Mouse (Mus musculus) small intestine, adult 2 months (tissue): ENCODE results near the gene Tm9sf4.

Source experiments
- CTCF ChIP-seq: fragments of 200-500 bp; IDR thresholded peaks from 2 replicates; pipeline ENCODE4 v1.5.1; 2012; ENCODE audit warnings: low read depth, mild to moderate bottlenecking, control low read depth, inconsistent platforms, low read length, moderate library complexity, mixed read lengths; ENCODE audit not compliant: insufficient replicate concordance, insufficient read length; ENCODE audit errors: extremely low read depth
- POLR2A ChIP-seq: fragments of 200-500 bp; IDR thresholded peaks from 2 replicates; pipeline ENCODE4 v1.6.1; 2012; ENCODE audit warnings: low read depth, mild to moderate bottlenecking, control low read depth, inconsistent platforms, low read length, moderate library complexity

DNA sequence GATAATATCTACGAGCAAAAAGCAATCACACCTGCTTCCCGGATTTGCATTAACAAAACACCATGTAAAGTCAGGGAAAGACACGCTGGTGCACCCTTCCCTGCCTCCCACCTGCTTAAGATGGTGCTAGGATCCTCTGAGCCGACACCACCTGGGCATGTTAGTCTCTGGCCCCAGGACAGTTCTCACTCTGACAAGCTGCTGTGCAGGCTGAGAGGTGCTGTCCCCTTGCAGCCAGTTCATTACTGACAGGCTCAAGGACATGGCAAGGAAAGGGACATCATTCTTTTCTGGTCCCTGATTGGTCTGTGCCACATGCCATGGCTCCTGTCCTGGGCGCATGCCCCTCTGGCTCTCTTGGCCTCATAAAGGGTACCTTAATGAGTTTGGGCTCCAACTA lies 67.4 kb downstream of the Tm9sf4 start:
- TF ChIP-seq CTCF (no peak), POLR2A (no peak)
